Mouse (Mus musculus): ENCODE measurements around the gene Tent5b. TPM values are rescaled to one million over a fixed set of nuclear protein-coding genes. Genes with fewer than 3 reads are reported as not detected.

Gene Tent5b
- polyA plus RNA-seq, 1 experiment = 4.4 TPM

DNA sequence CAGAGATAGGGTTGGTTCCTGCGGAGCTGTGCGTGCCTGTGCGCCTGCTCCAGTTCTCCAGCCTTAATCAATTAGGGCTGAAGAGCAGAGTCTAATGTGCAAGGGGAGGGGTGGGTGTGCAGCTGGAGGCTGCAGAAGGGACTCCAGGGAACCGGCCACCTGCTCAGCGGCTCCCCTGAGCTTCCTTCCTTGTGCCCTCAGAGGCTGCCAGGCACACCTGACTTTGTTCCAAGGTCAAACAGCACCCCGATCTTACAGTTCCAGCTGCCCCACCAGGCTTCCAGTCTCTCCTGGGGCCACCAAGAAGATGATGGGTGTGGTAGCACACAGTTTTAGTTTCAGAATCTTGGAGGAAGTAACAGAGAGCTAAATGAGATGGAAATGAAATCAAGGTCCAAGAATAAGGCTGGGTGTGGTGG lies 39.5 kb upstream of the Tent5b start:
- H3K27me3 ChIP-seq (ENCODE audit: control insufficient read depth, insufficient read depth, insufficient read length) = no peaks in the 10 kb centered on the region
- H3ac ChIP-seq (ENCODE audit: control insufficient read depth, insufficient read length, low read depth) = no peak overlapping the region
- no peaks in the 10 kb centered on the region for H3K36me3 ChIP-seq (ENCODE audit: control insufficient read depth, insufficient read depth)
- no peaks in the 10 kb centered on the region for H3K79me3 ChIP-seq (ENCODE audit: low read depth)
- H3K79me2 ChIP-seq (ENCODE audit: control insufficient read depth, insufficient read depth) = no peaks in the 10 kb centered on the region
- no peak overlapping the region for H3K4me3 ChIP-seq (ENCODE audit: insufficient read depth, poor library complexity, severe bottlenecking)
- TF ChIP-seq MYOG (IDR thresholded peaks at IDR 0.05; ENCODE audit: control insufficient read depth, extremely low read depth, insufficient read length) = no peak

DNA sequence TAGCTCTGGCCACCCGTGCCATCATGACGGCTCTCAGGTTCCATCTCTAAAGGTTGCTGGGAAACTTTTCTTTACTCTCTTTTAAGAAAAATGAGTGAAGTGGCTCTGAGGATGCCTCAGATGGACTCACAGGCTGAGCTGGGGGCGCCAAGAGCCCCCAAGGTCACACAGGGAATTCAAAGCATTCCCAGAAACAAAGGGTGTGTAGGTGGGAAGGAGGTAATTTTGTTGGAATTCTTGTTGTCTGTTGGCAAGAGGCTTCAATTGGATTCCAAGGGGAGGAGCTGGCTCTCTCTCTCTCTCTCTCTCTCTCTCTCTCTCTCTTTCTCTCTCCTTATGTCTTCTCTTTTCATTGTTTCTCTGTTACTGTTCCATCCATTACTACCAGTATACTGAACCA lies 37.7 kb upstream of the Tent5b start:
- TF ChIP-seq CEBPB (IDR thresholded peaks at IDR 0.05; ENCODE audit: low read depth) = no peak
- no peak for TF ChIP-seq MYOG (IDR thresholded peaks at IDR 0.05; ENCODE audit: control insufficient read depth, extremely low read depth, insufficient read length)
- TF ChIP-seq USF1 (IDR thresholded peaks at IDR 0.05; ENCODE audit: low read depth) = no peak
- no peak for TF ChIP-seq MAX (IDR thresholded peaks at IDR 0.05)
- TF ChIP-seq MYOD1 (IDR thresholded peaks at IDR 0.05; ENCODE audit: control insufficient read depth, insufficient read length, low read depth) = no peak
- TF ChIP-seq CTCF (IDR thresholded peaks at IDR 0.05; ENCODE audit: control insufficient read depth, insufficient read depth, insufficient read length) = no peak
- H3K79me3 ChIP-seq (ENCODE audit: low read depth) = no peaks in the 10 kb centered on the region
- no peak overlapping the region for H3ac ChIP-seq (ENCODE audit: control insufficient read depth, insufficient read length, low read depth)
- no peaks in the 10 kb centered on the region for H3K27me3 ChIP-seq (ENCODE audit: control insufficient read depth, insufficient read depth, insufficient read length)
- H3K4me3 ChIP-seq (ENCODE audit: insufficient read depth, poor library complexity, severe bottlenecking) = no peak overlapping the region
- no peaks in the 10 kb centered on the region for H3K79me2 ChIP-seq (ENCODE audit: control insufficient read depth, insufficient read depth)
- H3K36me3 ChIP-seq (ENCODE audit: control insufficient read depth, insufficient read depth) = no peaks in the 10 kb centered on the region

DNA sequence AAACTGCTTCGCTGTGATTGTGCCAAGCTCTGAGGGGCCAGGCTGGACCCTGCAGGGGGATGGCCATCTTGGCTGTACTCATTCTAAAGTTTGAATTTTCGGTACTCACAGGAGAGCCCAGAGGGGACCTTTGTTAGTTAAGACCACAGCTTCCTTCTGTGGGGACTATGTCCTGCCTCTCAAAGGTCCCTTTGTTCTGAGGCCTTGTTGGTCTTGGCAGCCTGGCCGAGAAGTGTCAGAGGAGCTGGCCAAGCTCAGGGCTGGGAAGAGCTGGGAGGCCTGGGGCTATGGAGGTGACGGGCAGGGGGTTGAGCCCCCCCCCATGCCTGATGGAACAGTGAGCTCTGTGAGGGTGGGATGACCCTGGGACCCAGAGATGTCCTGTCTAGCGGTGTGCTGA lies 36.8 kb upstream of the Tent5b start:
- H3K27me3 ChIP-seq (ENCODE audit: control insufficient read depth, insufficient read depth, insufficient read length) = no peaks in the 10 kb centered on the region
- H3ac ChIP-seq (ENCODE audit: control insufficient read depth, insufficient read length, low read depth) = no peak overlapping the region
- H3K79me3 ChIP-seq (ENCODE audit: low read depth) = no peaks in the 10 kb centered on the region
- no peak for TF ChIP-seq MYOD1 (IDR thresholded peaks at IDR 0.05; ENCODE audit: control insufficient read depth, insufficient read length, low read depth)
- TF ChIP-seq CTCF (IDR thresholded peaks at IDR 0.05; ENCODE audit: control insufficient read depth, insufficient read depth, insufficient read length) = no peak
- no peak for TF ChIP-seq USF1 (IDR thresholded peaks at IDR 0.05; ENCODE audit: low read depth)
- TF ChIP-seq MAX (IDR thresholded peaks at IDR 0.05) = no peak
- TF ChIP-seq FOSL1 (IDR thresholded peaks at IDR 0.05; ENCODE audit: insufficient read depth, low read length, poor library complexity, severe bottlenecking) = no peak
- no peak for TF ChIP-seq MYOG (IDR thresholded peaks at IDR 0.05; ENCODE audit: control insufficient read depth, extremely low read depth, insufficient read length)
- no peak for TF ChIP-seq CEBPB (IDR thresholded peaks at IDR 0.05; ENCODE audit: low read depth)
- H3K36me3 ChIP-seq (ENCODE audit: control insufficient read depth, insufficient read depth) = no peaks in the 10 kb centered on the region
- H3K4me3 ChIP-seq (ENCODE audit: insufficient read depth, poor library complexity, severe bottlenecking) = no peak overlapping the region
- no peaks in the 10 kb centered on the region for H3K79me2 ChIP-seq (ENCODE audit: control insufficient read depth, insufficient read depth)

DNA sequence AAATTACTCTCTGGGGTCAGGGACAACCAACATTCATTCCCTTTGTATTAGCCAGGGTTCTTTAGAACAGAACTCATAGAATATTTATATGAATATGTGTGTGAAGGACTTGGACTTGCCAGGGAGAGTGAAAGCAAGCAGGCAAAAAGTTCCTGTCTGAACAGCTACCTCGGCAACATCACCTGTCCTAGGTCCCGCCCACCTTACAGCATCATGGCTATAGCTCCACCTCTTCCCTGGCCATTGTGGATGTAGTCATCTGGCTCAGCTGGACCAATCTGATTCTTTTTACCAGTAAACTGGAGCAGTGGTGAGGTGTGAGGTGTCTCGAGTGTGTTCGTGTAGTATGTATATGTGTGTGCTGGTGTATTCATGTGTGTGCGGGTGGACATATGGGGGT lies 34.2 kb upstream of the Tent5b start:
- no peaks in the 10 kb centered on the region for H3K79me2 ChIP-seq (ENCODE audit: control insufficient read depth, insufficient read depth)
- TF ChIP-seq MYOG (IDR thresholded peaks at IDR 0.05; ENCODE audit: control insufficient read depth, extremely low read depth, insufficient read length) (no peak), FOSL1 (IDR thresholded peaks at IDR 0.05; ENCODE audit: insufficient read depth, low read length, poor library complexity, severe bottlenecking) (no peak), CTCF (IDR thresholded peaks at IDR 0.05; ENCODE audit: control insufficient read depth, insufficient read depth, insufficient read length) (no peak)

DNA sequence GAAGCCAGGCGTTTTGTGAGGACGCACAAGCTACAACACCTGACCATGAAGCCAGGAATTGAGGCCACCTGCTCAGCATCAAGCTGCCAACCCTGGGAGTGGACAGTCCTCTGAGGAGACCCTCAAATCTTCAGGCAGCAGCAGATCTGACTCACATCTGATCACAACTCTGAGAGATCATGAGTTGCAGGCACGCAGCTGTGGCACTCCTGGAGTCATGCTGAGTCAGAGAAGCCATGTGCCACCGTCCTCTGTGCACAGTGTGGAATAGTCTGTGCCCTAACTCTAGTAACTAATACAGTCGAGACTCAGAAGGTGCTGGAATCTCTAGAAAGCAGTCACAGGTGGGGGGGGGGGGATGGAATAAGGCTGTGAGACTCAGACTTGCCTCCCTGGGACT lies 32.6 kb upstream of the Tent5b start:
- Histone ChIP-seq H3K36me3 (ENCODE audit: control insufficient read depth, insufficient read depth) (no peaks in the 10 kb centered on the region), H3ac (ENCODE audit: control insufficient read depth, insufficient read length, low read depth) (no peak overlapping the region), H3K79me2 (ENCODE audit: control insufficient read depth, insufficient read depth) (no peaks in the 10 kb centered on the region), H3K27me3 (ENCODE audit: control insufficient read depth, insufficient read depth, insufficient read length) (no peaks in the 10 kb centered on the region), H3K79me3 (ENCODE audit: low read depth) (no peaks in the 10 kb centered on the region), H3K4me3 (ENCODE audit: insufficient read depth, poor library complexity, severe bottlenecking) (no peak overlapping the region)
- peak; percentile 84 for TF ChIP-seq MYOD1 (IDR thresholded peaks at IDR 0.05; ENCODE audit: control insufficient read depth, insufficient read length, low read depth)
- no peak for TF ChIP-seq USF1 (IDR thresholded peaks at IDR 0.05; ENCODE audit: low read depth)

More for the DNA sequence above, 34.2 kb upstream of the Tent5b start:
- Histone ChIP-seq H3K27me3 (ENCODE audit: control insufficient read depth, insufficient read depth, insufficient read length) (no peaks in the 10 kb centered on the region), H3K79me3 (ENCODE audit: low read depth) (no peaks in the 10 kb centered on the region), H3K36me3 (ENCODE audit: control insufficient read depth, insufficient read depth) (no peaks in the 10 kb centered on the region), H3ac (ENCODE audit: control insufficient read depth, insufficient read length, low read depth) (no peak overlapping the region), H3K4me3 (ENCODE audit: insufficient read depth, poor library complexity, severe bottlenecking) (no peak overlapping the region)

DNA sequence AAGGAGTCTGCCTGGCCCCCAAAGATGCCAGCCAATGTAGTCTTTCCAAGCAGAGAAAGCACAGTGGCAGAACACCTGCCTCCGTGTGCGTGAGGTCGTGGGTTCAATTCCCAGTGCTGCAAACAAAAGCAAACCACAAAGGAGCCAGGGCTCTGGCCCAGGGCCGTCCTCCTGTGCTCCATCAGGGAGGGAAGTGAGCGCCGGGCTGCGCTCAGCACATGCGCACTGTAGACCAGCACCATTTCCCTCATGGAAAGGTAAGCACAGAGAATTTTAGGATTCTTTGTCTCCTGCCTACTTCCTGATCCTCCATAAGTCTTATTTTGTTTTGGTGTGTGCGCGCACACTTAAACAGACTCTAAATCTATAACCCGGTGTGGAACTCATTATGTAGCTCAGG lies 32.0 kb upstream of the Tent5b start:
- no peak overlapping the region for H3ac ChIP-seq (ENCODE audit: control insufficient read depth, insufficient read length, low read depth)
- H3K4me3 ChIP-seq (ENCODE audit: insufficient read depth, poor library complexity, severe bottlenecking) = no peak overlapping the region
- TF ChIP-seq MAX (IDR thresholded peaks at IDR 0.05) = no peak
- no peak for TF ChIP-seq FOSL1 (IDR thresholded peaks at IDR 0.05; ENCODE audit: insufficient read depth, low read length, poor library complexity, severe bottlenecking)
- TF ChIP-seq CEBPB (IDR thresholded peaks at IDR 0.05; ENCODE audit: low read depth) = no peak
- H3K79me2 ChIP-seq (ENCODE audit: control insufficient read depth, insufficient read depth) = no peaks in the 10 kb centered on the region
- no peaks in the 10 kb centered on the region for H3K36me3 ChIP-seq (ENCODE audit: control insufficient read depth, insufficient read depth)
- no peaks in the 10 kb centered on the region for H3K27me3 ChIP-seq (ENCODE audit: control insufficient read depth, insufficient read depth, insufficient read length)
- H3K79me3 ChIP-seq (ENCODE audit: low read depth) = no peaks in the 10 kb centered on the region

Data from C2C12 (cell line).